Mouse (Mus musculus) heart, embryonic 16.5 days (tissue): ENCODE data around the gene Ptcd1. TPM values are rescaled to one million over a fixed set of nuclear protein-coding genes. Genes with fewer than 3 reads are reported as not detected.
"Not testable (repeated sequence)": the region's sequence is repeated elsewhere in the genome, so short reads cannot be mapped to it uniquely, and the experiment has no call there.

Experiments
- ATAC-seq: fragments of 200-750 bp; cut with Nextera tagmentation; replicated peaks from 2 replicates; pipeline ENCODE4 v1.8.0; 2017; ENCODE audit warnings: moderate number of reproducible peaks; ENCODE audit not compliant: insufficient read depth, low FRiP score; ENCODE audit errors: extremely low read depth
- H3K27ac ChIP-seq: fragments of 300-500 bp; sonication (generic); 2 replicates; pipeline ENCODE4 v1.5.1; 2014; ENCODE audit warnings: mild to moderate bottlenecking, low read length, control low read depth, moderate library complexity
- H3K27me3 ChIP-seq: fragments of 300-500 bp; sonication (generic); 2 replicates; pipeline ENCODE4 v1.6.1; 2014; ENCODE audit warnings: low read length, mixed read lengths; ENCODE audit not compliant: control insufficient read depth, insufficient read depth
- H3K36me3 ChIP-seq: fragments of 300-500 bp; sonication (generic); 2 replicates; pipeline ENCODE4 v1.6.1; 2014; ENCODE audit not compliant: control insufficient read depth, insufficient read depth
- H3K4me1 ChIP-seq: fragments of 300-500 bp; sonication (generic); 2 replicates; pipeline ENCODE4 v1.6.1; 2014; ENCODE audit warnings: low read length, mixed read lengths; ENCODE audit not compliant: control insufficient read depth, insufficient read depth
- H3K4me2 ChIP-seq: fragments of 300-500 bp; sonication (generic); 2 replicates; pipeline ENCODE4 v1.6.1; 2014; ENCODE audit warnings: low read depth, mild to moderate bottlenecking, control low read depth, low read length
- H3K4me3 ChIP-seq: fragments of 300-500 bp; sonication (generic); 2 replicates; pipeline ENCODE4 v1.5.1; 2014; ENCODE audit warnings: mild to moderate bottlenecking, control low read depth, low read length
- H3K9ac ChIP-seq: fragments of 300-500 bp; sonication (generic); 2 replicates; pipeline ENCODE4 v1.6.1; 2014; ENCODE audit warnings: low read length, control low read depth
- H3K9me3 ChIP-seq: fragments of 300-500 bp; sonication (generic); replicated peaks from 2 replicates; pipeline ENCODE4 v1.6.1; 2016; ENCODE audit warnings: low read length; ENCODE audit not compliant: control insufficient read depth
- WGBS: fragments of 180-500 bp; shearing (Covaris S2); extraction: QIAGEN DNeasy Blood & Tissue Kit; methylation state at CpG from one replicate; pipeline ENCODE4 v1.1.7; 2014; 5-methylcytosine and 5-hydroxymethylcytosine counted together
- polyA plus RNA-seq: library from polyadenylated mRNA; unstranded; fragments of >200 nt; fragmentation: Nextera tagmentation; extraction: Ambion mirVana; gene quantifications from 2 replicates; pipeline ENCODE4 v1.2.1, GENCODE M21; 2015

Gene Ptcd1
- polyA plus RNA-seq, result 16.4 and 17.2 TPM in 2 replicates

DNA sequence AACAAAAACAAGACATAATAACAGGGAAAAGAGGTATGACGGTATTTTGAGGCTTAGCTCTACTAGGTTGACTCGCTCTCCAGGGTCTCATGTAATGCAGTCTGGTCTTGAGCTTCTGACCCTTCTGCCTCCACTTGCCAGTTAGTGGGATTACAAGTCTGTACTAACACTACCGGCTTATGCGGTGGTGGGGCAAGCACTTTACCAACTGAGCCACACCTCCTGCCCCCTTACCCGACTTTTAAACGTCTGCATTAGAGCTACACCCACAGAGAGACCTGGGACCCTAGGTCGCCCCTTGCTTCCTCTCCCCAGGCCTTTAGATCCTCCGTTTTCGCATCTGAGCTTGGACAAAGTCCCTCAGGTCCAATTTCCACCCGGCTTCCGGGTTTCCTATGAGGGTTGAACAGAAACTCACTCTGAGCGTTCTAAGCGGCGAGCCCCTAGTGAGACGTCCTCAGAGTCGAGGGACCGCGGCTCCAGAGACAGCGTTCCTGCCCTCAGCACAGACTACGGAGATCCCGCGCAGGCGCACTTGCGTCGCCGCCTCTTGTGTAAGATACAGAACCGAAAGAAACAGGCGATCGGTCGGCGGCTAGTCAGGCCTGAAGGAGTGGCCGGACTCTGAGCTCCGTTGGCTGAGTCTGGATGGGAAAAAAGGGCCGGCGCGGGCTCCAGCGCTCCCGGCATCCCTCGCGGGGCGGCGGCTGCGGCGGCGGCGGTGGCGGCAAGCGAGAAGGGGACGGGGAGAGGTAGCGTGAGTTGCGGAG, at the start of gene Ptcd1, which contains the start of gene Cpsf4:
Ptcd1 (minus strand) TSS at position 573 of the 770 bp plus-strand sequence.
Cpsf4 (plus strand) TSS at position 678 of the 770 bp plus-strand sequence.
- Histone ChIP-seq H3K4me3 (peak within 1 kb of the TSS; percentile 85), H3K27ac (peak within 1 kb of the TSS; percentile 86), H3K9ac (peak within 1 kb of the TSS; percentile 93), H3K36me3 (peaks cover 6% of the 10 kb centered on the region), H3K27me3 (no peaks in the 10 kb centered on the region), H3K9me3 (no peaks in the 10 kb centered on the region), H3K4me1 (peaks cover 18% of the 10 kb centered on the region), H3K4me2 (peak within 1 kb of the TSS; percentile 80)
- peak; percentile 94 for ATAC-seq
- WGBS, result under 1% methylated on average over 51 of the region's 51 CpGs

DNA sequence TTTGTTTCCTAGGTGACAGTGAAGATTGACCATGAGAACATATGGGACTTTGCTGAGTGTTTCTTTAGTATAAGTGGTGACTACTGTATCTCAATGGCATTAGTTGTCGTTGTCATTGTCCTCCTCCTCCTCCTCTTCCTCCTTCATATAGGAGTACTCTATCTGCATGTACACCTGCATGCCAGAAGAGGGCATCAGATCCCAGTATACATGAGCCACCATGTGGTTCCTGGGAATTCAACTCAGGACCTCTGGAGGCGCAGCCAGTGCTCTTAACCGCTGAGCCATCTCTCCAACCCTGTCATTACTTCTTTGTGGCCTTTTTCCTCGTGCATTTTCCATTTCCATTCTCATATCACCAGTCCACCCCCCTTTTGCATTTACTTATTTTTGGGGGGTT, 47.8 kb upstream of the Ptcd1 start:
- H3K27me3 ChIP-seq, result no peaks in the 10 kb centered on the region
- 70% methylated on average over 4 of the region's 4 CpGs for WGBS
- peaks cover 48% of the 10 kb centered on the region for H3K36me3 ChIP-seq
- H3K27ac ChIP-seq, result no peak overlapping the region
- no peak for ATAC-seq
- no peak overlapping the region for H3K4me2 ChIP-seq
- H3K4me1 ChIP-seq, result no peaks in the 10 kb centered on the region
- no peaks in the 10 kb centered on the region; the same call in 1 of the 2 replicates for H3K9me3 ChIP-seq
- no peak overlapping the region for H3K4me3 ChIP-seq
- no peak overlapping the region for H3K9ac ChIP-seq

- Histone ChIP-seq H3K27me3 (no peaks in the 10 kb centered on the region), H3K4me1 (no peaks in the 10 kb centered on the region)
- ATAC-seq, result no peak
Measured at GRCm38 (mm10) chr5:145213505-145213904, 46.6 kb upstream of the Ptcd1 start.

GRCm38 (mm10) chr5:145212216-145212615, 45.3 kb upstream of the Ptcd1 start:
- Histone ChIP-seq H3K9me3 (no peaks in the 10 kb centered on the region; the same call in 1 of the 2 replicates), H3K27ac (no peak overlapping the region), H3K36me3 (peaks cover 44% of the 10 kb centered on the region), H3K4me2 (no peak overlapping the region), H3K9ac (no peak overlapping the region), H3K4me1 (no peaks in the 10 kb centered on the region), H3K4me3 (no peak overlapping the region), H3K27me3 (no peaks in the 10 kb centered on the region)
- WGBS, result 85% methylated on average over 4 of the region's 4 CpGs
- ATAC-seq, result no peak

More at GRCm38 (mm10) chr5:145213505-145213904, 46.6 kb upstream of the Ptcd1 start:
- Histone ChIP-seq H3K4me2 (no peak overlapping the region), H3K9me3 (no peaks in the 10 kb centered on the region; the same call in 1 of the 2 replicates), H3K27ac (no peak overlapping the region), H3K36me3 (peaks cover 49% of the 10 kb centered on the region), H3K9ac (no peak overlapping the region), H3K4me3 (no peak overlapping the region)
- 88% methylated on average over 3 of the region's 3 CpGs for WGBS

GRCm38 (mm10) chr5:145211340-145211739, 44.4 kb upstream of the Ptcd1 start:
- Histone ChIP-seq H3K9me3 (no peaks in the 10 kb centered on the region; the same call in 1 of the 2 replicates), H3K4me3 (no peak overlapping the region), H3K27me3 (no peaks in the 10 kb centered on the region), H3K4me1 (no peaks in the 10 kb centered on the region), H3K4me2 (no peak overlapping the region), H3K36me3 (peaks cover 44% of the 10 kb centered on the region), H3K27ac (no peak overlapping the region), H3K9ac (no peak overlapping the region)
- ATAC-seq, result no peak
- WGBS, result 98% methylated on average over 4 of the region's 4 CpGs

DNA sequence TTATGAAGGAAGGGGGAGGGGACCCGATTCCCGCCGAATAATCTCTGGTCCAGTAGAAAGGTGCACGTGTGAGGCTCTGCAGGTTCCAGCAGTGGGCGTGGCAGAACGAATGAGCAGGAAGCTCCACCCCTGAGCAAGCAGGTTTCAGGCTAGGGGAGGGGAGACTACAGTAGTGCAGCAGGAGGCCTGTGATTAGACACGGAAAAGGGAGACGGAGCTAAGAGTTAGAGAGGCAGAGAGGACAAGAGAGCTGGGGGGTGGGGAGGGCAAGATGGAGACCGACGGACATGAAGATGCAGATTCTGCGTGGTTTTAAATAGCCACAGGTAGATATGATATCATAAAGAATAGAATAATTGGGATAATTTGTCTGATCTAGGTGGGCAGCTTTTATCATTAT, 41.5 kb upstream of the Ptcd1 start:
- H3K36me3 ChIP-seq, result peaks cover 35% of the 10 kb centered on the region
- not testable (repeated sequence) for H3K27me3 ChIP-seq, H3K4me2 ChIP-seq, H3K9me3 ChIP-seq, H3K9ac ChIP-seq, H3K27ac ChIP-seq, ATAC-seq, H3K4me3 ChIP-seq
- H3K4me1 ChIP-seq, result peaks cover 14% of the 10 kb centered on the region
- WGBS, result 67% methylated on average over 7 of the region's 11 CpGs

GRCm38 (mm10) chr5:145207954-145208353, 41.0 kb upstream of the Ptcd1 start:
- Histone ChIP-seq H3K4me3 (no peak overlapping the region), H3K27me3 (no peaks in the 10 kb centered on the region), H3K4me1 (peaks cover 14% of the 10 kb centered on the region), H3K36me3 (peaks cover 32% of the 10 kb centered on the region), H3K27ac (no peak overlapping the region), H3K9me3 (no peaks in the 10 kb centered on the region; the same call in 1 of the 2 replicates), H3K4me2 (no peak overlapping the region), H3K9ac (no peak overlapping the region)
- 87% methylated on average over 6 of the region's 6 CpGs for WGBS
- ATAC-seq, result no peak

GRCm38 (mm10) chr5:145207385-145207784, 40.5 kb upstream of the Ptcd1 start:
- H3K4me3 ChIP-seq, result no peak overlapping the region
- no peak overlapping the region for H3K27ac ChIP-seq
- no peak overlapping the region for H3K4me2 ChIP-seq
- no peaks in the 10 kb centered on the region; the same call in 1 of the 2 replicates for H3K9me3 ChIP-seq
- H3K9ac ChIP-seq, result no peak overlapping the region
- WGBS, result 96% methylated on average over 6 of the region's 6 CpGs
- ATAC-seq, result no peak
- H3K36me3 ChIP-seq, result peaks cover 27% of the 10 kb centered on the region
- no peaks in the 10 kb centered on the region for H3K27me3 ChIP-seq
- H3K4me1 ChIP-seq, result peaks cover 14% of the 10 kb centered on the region

DNA sequence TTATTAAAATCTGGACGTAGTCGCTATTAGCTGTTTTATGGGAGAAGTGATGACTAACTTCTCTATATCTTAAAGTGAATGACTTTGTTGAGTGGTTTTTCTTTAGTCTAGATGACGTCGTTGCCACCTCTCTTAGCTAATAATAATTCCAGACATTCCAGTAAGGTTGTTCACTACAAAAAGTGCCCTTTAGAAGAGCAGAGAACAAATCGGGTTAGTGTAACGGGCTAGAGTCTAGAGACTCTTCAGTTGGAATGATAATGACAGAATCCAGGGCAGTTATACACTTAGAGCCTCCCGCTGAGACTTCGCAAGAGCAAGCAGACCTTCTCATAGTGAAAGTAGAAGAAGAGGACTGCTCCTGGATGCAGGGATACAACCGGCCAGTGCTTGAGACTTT, 38.1 kb upstream of the Ptcd1 start:
- H3K27ac ChIP-seq, result peak overlapping the region; percentile 66
- peak overlapping the region; percentile 81 for H3K9ac ChIP-seq
- H3K9me3 ChIP-seq, result no peaks in the 10 kb centered on the region
- WGBS, result 5% methylated on average over 9 of the region's 9 CpGs
- no peaks in the 10 kb centered on the region for H3K27me3 ChIP-seq
- no peak for ATAC-seq
- peak overlapping the region; percentile 73 for H3K4me2 ChIP-seq
- peaks cover 22% of the 10 kb centered on the region for H3K4me1 ChIP-seq
- peaks cover 12% of the 10 kb centered on the region for H3K36me3 ChIP-seq
- peak overlapping the region; percentile 87 for H3K4me3 ChIP-seq
